Comparison of ENCODE assay signal across 21 mouse cellular contexts in genomic region chr13:92775916-92776315, GRCm38 (mm10). TPM values are rescaled to one million over a fixed set of nuclear protein-coding genes. Genes with fewer than 3 reads are reported as not detected.
"Had no signal": no experiment of that assay in that cellular context is flagged by ENCODE, and none has a peak within 500 bp of the region (broad histone marks: within the 10 kb centered on the region; RNA-seq: fewer than 3 reads in every experiment).

No protein-coding gene starts in this region.

- H3K4me1 ChIP-seq: megakaryocyte, embryonic 14.5 days; midbrain, embryonic 13.5 days; midbrain, embryonic 15.5 days had no signal

- H3K27me3 ChIP-seq: lung, embryonic 15.5 days; midbrain, embryonic 13.5 days; midbrain, embryonic 15.5 days; neural tube, embryonic 13.5 days; stomach, embryonic 15.5 days had no signal

- DNase-seq: liver, postnatal 0 days; lung, adult 2 months; lung, postnatal 14 days; lung, postnatal 36 days; right cerebral cortex, postnatal 14 days; thymus, adult 2 months; thymus, postnatal 25 days; thymus, postnatal 4 days had no signal

- H3K36me3 ChIP-seq: lung, embryonic 15.5 days; midbrain, embryonic 13.5 days; midbrain, embryonic 15.5 days; neural tube, embryonic 13.5 days; stomach, embryonic 15.5 days had no signal

- H3K9ac ChIP-seq: liver, postnatal 0 days; lung, embryonic 15.5 days; midbrain, embryonic 13.5 days; midbrain, embryonic 15.5 days; neural tube, embryonic 13.5 days; stomach, embryonic 15.5 days had no signal

- H3K4me2 ChIP-seq: lung, embryonic 15.5 days; midbrain, embryonic 11.5 days; midbrain, embryonic 13.5 days; midbrain, embryonic 15.5 days; neural tube, embryonic 13.5 days; stomach, embryonic 15.5 days had no signal

- H3K4me3 ChIP-seq: lung, embryonic 15.5 days; megakaryocyte, embryonic 14.5 days; midbrain, embryonic 13.5 days; midbrain, embryonic 15.5 days; neural tube, embryonic 13.5 days; stomach, embryonic 15.5 days had no signal

- H3K27ac ChIP-seq: lung, embryonic 15.5 days; macrophage; midbrain, embryonic 13.5 days; midbrain, embryonic 15.5 days; neural tube, embryonic 13.5 days; stomach, embryonic 15.5 days; stomach, postnatal 0 days had no signal

- ATAC-seq: liver, postnatal 0 days; lung, postnatal 0 days; midbrain, embryonic 13.5 days; midbrain, embryonic 15.5 days had no signal

- H3K9me3 ChIP-seq: lung, embryonic 15.5 days; megakaryocyte, embryonic 14.5 days; midbrain, embryonic 13.5 days; midbrain, embryonic 15.5 days; neural tube, embryonic 13.5 days; stomach, embryonic 15.5 days had no signal

RNA-seq across cellular contexts. Expression of gene Thbs4, which starts 18.7 kb away (rescaled TPM):
- total RNA-seq: megakaryocyte progenitor cell, adult 5-6 weeks; monocyte, adult 5-6 weeks; neutrophil, adult 5-6 weeks had no signal
- polyA plus RNA-seq: macrophage had no signal
